Mouse (Mus musculus): Measurements from ENCODE around the gene Josd2. TPM values are rescaled to one million over a fixed set of nuclear protein-coding genes. Genes with fewer than 3 reads are reported as not detected.

Josd2 gene
- polyA plus RNA-seq, 1 experiment from 2014 or later: 169 TPM

GRCm38 (mm10) chr7:44466888-44467311, 880 bp upstream of the Josd2 start:
- Histone ChIP-seq H3K9me3 (replicated peaks; ENCODE audit: control insufficient read depth, low read length) (no peaks in the 10 kb centered on the region), H3K4me3 (ENCODE audit: low read depth, low read length) (no peak overlapping the region), H3K27ac (ENCODE audit: low read depth, low read length) (peak overlapping the region; percentile 41; the same call in 1 of the 2 replicates), H3K9ac (ENCODE audit: low read depth, low read length) (peak overlapping the region; percentile 39; the same call in 1 of the 2 replicates), H3K36me3 (ENCODE audit: control insufficient read depth, insufficient read depth, low read length) (no peaks in the 10 kb centered on the region), H3K27me3 (ENCODE audit: control insufficient read depth, insufficient read depth, low read length) (peaks cover 26% of the 10 kb centered on the region), H3K4me1 (ENCODE audit: control insufficient read depth, insufficient read depth, low read length) (peaks cover 59% of the 10 kb centered on the region), H3K4me2 (peak overlapping the region; percentile 7; the same call in 1 of the 2 replicates)
- no peak for ATAC-seq (replicated peaks; ENCODE audit: insufficient number of reproducible peaks, low FRiP score, low TSS enrichment)
- WGBS (ENCODE audit: insufficient replicate concordance): 82% methylated on average over 16 of the region's 16 CpGs

GRCm38 (mm10) chr7:44468644-44469285, 985 bp downstream of the Josd2 start:
- no peak for ATAC-seq (replicated peaks; ENCODE audit: insufficient number of reproducible peaks, low FRiP score, low TSS enrichment)
- WGBS (ENCODE audit: insufficient replicate concordance): 36% methylated on average over 15 of the region's 15 CpGs
- Histone ChIP-seq H3K9ac (ENCODE audit: low read depth, low read length) (peak overlapping the region; percentile 73), H3K27me3 (ENCODE audit: control insufficient read depth, insufficient read depth, low read length) (peaks cover 7% of the 10 kb centered on the region), H3K9me3 (replicated peaks; ENCODE audit: control insufficient read depth, low read length) (no peaks in the 10 kb centered on the region), H3K36me3 (ENCODE audit: control insufficient read depth, insufficient read depth, low read length) (no peaks in the 10 kb centered on the region), H3K4me1 (ENCODE audit: control insufficient read depth, insufficient read depth, low read length) (peaks cover 63% of the 10 kb centered on the region), H3K4me3 (ENCODE audit: low read depth, low read length) (peak overlapping the region; percentile 55), H3K27ac (ENCODE audit: low read depth, low read length) (peak overlapping the region; percentile 100), H3K4me2 (peak overlapping the region; percentile 84)

GRCm38 (mm10) chr7:44469677-44470675, 2.2 kb downstream of the Josd2 start:
- peak overlapping the region; percentile 55 for H3K4me3 ChIP-seq (ENCODE audit: low read depth, low read length)
- no peak for ATAC-seq (replicated peaks; ENCODE audit: insufficient number of reproducible peaks, low FRiP score, low TSS enrichment)
- 53% methylated on average over 16 of the region's 16 CpGs for WGBS (ENCODE audit: insufficient replicate concordance)

GRCm38 (mm10) chr7:44470696-44471612, 3.2 kb downstream of the Josd2 start:
- H3K4me2 ChIP-seq: peak overlapping the region; percentile 84
- peak overlapping the region; percentile 100 for H3K27ac ChIP-seq (ENCODE audit: low read depth, low read length)
- WGBS (ENCODE audit: insufficient replicate concordance): 67% methylated on average over 16 of the region's 16 CpGs

More at GRCm38 (mm10) chr7:44469677-44470675, 2.2 kb downstream of the Josd2 start:
- Histone ChIP-seq H3K9me3 (replicated peaks; ENCODE audit: control insufficient read depth, low read length) (no peaks in the 10 kb centered on the region), H3K9ac (ENCODE audit: low read depth, low read length) (peak overlapping the region; percentile 73), H3K36me3 (ENCODE audit: control insufficient read depth, insufficient read depth, low read length) (no peaks in the 10 kb centered on the region), H3K4me2 (peak overlapping the region; percentile 84), H3K27me3 (ENCODE audit: control insufficient read depth, insufficient read depth, low read length) (no peaks in the 10 kb centered on the region), H3K4me1 (ENCODE audit: control insufficient read depth, insufficient read depth, low read length) (peaks cover 60% of the 10 kb centered on the region), H3K27ac (ENCODE audit: low read depth, low read length) (peak overlapping the region; percentile 100)

GRCm38 (mm10) chr7:44471880-44472557, 4.2 kb downstream of the Josd2 start:
- H3K36me3 ChIP-seq (ENCODE audit: control insufficient read depth, insufficient read depth, low read length): no peaks in the 10 kb centered on the region
- no peak overlapping the region for H3K4me3 ChIP-seq (ENCODE audit: low read depth, low read length)
- 24% methylated on average over 6 of the region's 6 CpGs for WGBS (ENCODE audit: insufficient replicate concordance)
- H3K4me2 ChIP-seq: peak overlapping the region; percentile 71
- H3K27ac ChIP-seq (ENCODE audit: low read depth, low read length): peak overlapping the region; percentile 100
- H3K27me3 ChIP-seq (ENCODE audit: control insufficient read depth, insufficient read depth, low read length): no peaks in the 10 kb centered on the region
- no peaks in the 10 kb centered on the region for H3K9me3 ChIP-seq (replicated peaks; ENCODE audit: control insufficient read depth, low read length)
- H3K4me1 ChIP-seq (ENCODE audit: control insufficient read depth, insufficient read depth, low read length): peaks cover 61% of the 10 kb centered on the region
- H3K9ac ChIP-seq (ENCODE audit: low read depth, low read length): peak overlapping the region; percentile 96
- peak; percentile 23 for ATAC-seq (replicated peaks; ENCODE audit: insufficient number of reproducible peaks, low FRiP score, low TSS enrichment)

More at GRCm38 (mm10) chr7:44470696-44471612, 3.2 kb downstream of the Josd2 start:
- ATAC-seq (replicated peaks; ENCODE audit: insufficient number of reproducible peaks, low FRiP score, low TSS enrichment): no peak
- Histone ChIP-seq H3K36me3 (ENCODE audit: control insufficient read depth, insufficient read depth, low read length) (no peaks in the 10 kb centered on the region), H3K4me1 (ENCODE audit: control insufficient read depth, insufficient read depth, low read length) (peaks cover 61% of the 10 kb centered on the region), H3K4me3 (ENCODE audit: low read depth, low read length) (no peak overlapping the region), H3K27me3 (ENCODE audit: control insufficient read depth, insufficient read depth, low read length) (no peaks in the 10 kb centered on the region), H3K9me3 (replicated peaks; ENCODE audit: control insufficient read depth, low read length) (no peaks in the 10 kb centered on the region), H3K9ac (ENCODE audit: low read depth, low read length) (peak overlapping the region; percentile 43; the same call in 1 of the 2 replicates)

GRCm38 (mm10) chr7:44472558-44472885, 4.7 kb downstream of the Josd2 start:
- WGBS (ENCODE audit: insufficient replicate concordance): 0% methylated on average over 1 of the region's 1 CpGs
- Histone ChIP-seq H3K27ac (ENCODE audit: low read depth, low read length) (peak overlapping the region; percentile 100), H3K4me2 (peak overlapping the region; percentile 71)

GRCm38 (mm10) chr7:44472961-44473646, 5.3 kb downstream of the Josd2 start:
- H3K27ac ChIP-seq (ENCODE audit: low read depth, low read length): peak overlapping the region; percentile 100
- H3K36me3 ChIP-seq (ENCODE audit: control insufficient read depth, insufficient read depth, low read length): no peaks in the 10 kb centered on the region
- no peaks in the 10 kb centered on the region for H3K9me3 ChIP-seq (replicated peaks; ENCODE audit: control insufficient read depth, low read length)
- H3K4me2 ChIP-seq: peak overlapping the region; percentile 71
- 10% methylated on average over 9 of the region's 9 CpGs for WGBS (ENCODE audit: insufficient replicate concordance)
- H3K4me3 ChIP-seq (ENCODE audit: low read depth, low read length): peak overlapping the region; percentile 58
- no peaks in the 10 kb centered on the region for H3K27me3 ChIP-seq (ENCODE audit: control insufficient read depth, insufficient read depth, low read length)
- H3K4me1 ChIP-seq (ENCODE audit: control insufficient read depth, insufficient read depth, low read length): peaks cover 61% of the 10 kb centered on the region
- peak; percentile 69 for ATAC-seq (replicated peaks; ENCODE audit: insufficient number of reproducible peaks, low FRiP score, low TSS enrichment)
- H3K9ac ChIP-seq (ENCODE audit: low read depth, low read length): peak overlapping the region; percentile 96

More at GRCm38 (mm10) chr7:44472558-44472885, 4.7 kb downstream of the Josd2 start:
- Histone ChIP-seq H3K9ac (ENCODE audit: low read depth, low read length) (peak overlapping the region; percentile 96), H3K4me3 (ENCODE audit: low read depth, low read length) (no peak overlapping the region), H3K4me1 (ENCODE audit: control insufficient read depth, insufficient read depth, low read length) (peaks cover 61% of the 10 kb centered on the region), H3K36me3 (ENCODE audit: control insufficient read depth, insufficient read depth, low read length) (no peaks in the 10 kb centered on the region), H3K27me3 (ENCODE audit: control insufficient read depth, insufficient read depth, low read length) (no peaks in the 10 kb centered on the region), H3K9me3 (replicated peaks; ENCODE audit: control insufficient read depth, low read length) (no peaks in the 10 kb centered on the region)
- no peak for ATAC-seq (replicated peaks; ENCODE audit: insufficient number of reproducible peaks, low FRiP score, low TSS enrichment)

Data from heart, embryonic 11.5 days (tissue).